Mouse (Mus musculus) limb, embryonic 14.5 days (tissue): ENCODE results near the gene Gabbr2. TPM values are rescaled to one million over a fixed set of nuclear protein-coding genes. Genes with fewer than 3 reads are reported as not detected.

ENCODE experiments used
- ATAC-seq: fragments of 200-750 bp; cut with Nextera tagmentation; 2 replicates; pipeline ENCODE4 v1.8.0; 2017; ENCODE audit warnings: low read depth, moderate number of reproducible peaks, moderate TSS enrichment; ENCODE audit not compliant: low FRiP score
- DNase-seq: peaks from one replicate; pipeline ENCODE4 v3.0.0-alpha.2; 2015; ENCODE audit warnings: low spot score
- H3K27ac ChIP-seq: fragments of 300-500 bp; sonication (generic); replicated peaks from 2 replicates; pipeline ENCODE4 v1.5.1; 2014; ENCODE audit warnings: low read depth, mild to moderate bottlenecking, low read length, moderate library complexity, mixed read lengths
- H3K27me3 ChIP-seq: fragments of 300-500 bp; sonication (generic); 2 replicates; pipeline ENCODE4 v1.6.1; 2014; ENCODE audit warnings: low read length, mixed read lengths; ENCODE audit not compliant: control insufficient read depth, insufficient read depth
- H3K36me3 ChIP-seq: fragments of 300-500 bp; sonication (generic); 2 replicates; pipeline ENCODE4 v1.6.1; 2014; ENCODE audit warnings: mild to moderate bottlenecking, low read length, moderate library complexity, mixed read lengths; ENCODE audit not compliant: control insufficient read depth, insufficient read depth
- H3K4me1 ChIP-seq: fragments of 300-500 bp; sonication (generic); 2 replicates; pipeline ENCODE4 v1.6.1; 2014; ENCODE audit warnings: antibody characterized with exemption, low read length, mixed read lengths; ENCODE audit not compliant: control insufficient read depth, insufficient read depth
- H3K4me2 ChIP-seq: fragments of 300-500 bp; sonication (generic); replicated peaks from 2 replicates; pipeline ENCODE4 v1.6.1; 2014; ENCODE audit warnings: low read depth, mild to moderate bottlenecking, low read length, moderate library complexity; ENCODE audit not compliant: severe bottlenecking
- H3K4me3 ChIP-seq: fragments of 300-500 bp; sonication (generic); replicated peaks from 2 replicates; pipeline ENCODE4 v1.5.1; 2014; ENCODE audit warnings: low read length
- H3K9ac ChIP-seq: fragments of 300-500 bp; sonication (generic); 2 replicates; pipeline ENCODE4 v1.6.1; 2014; ENCODE audit warnings: mild to moderate bottlenecking, low read depth, low read length, moderate library complexity; ENCODE audit not compliant: severe bottlenecking
- H3K9me3 ChIP-seq: fragments of 300-500 bp; sonication (generic); 2 replicates; pipeline ENCODE4 v1.6.1; 2016; ENCODE audit warnings: low read length; ENCODE audit not compliant: control insufficient read depth
- POLR2A ChIP-seq: fragments of 200-500 bp; IDR thresholded peaks from 2 replicates; pipeline ENCODE4 v1.8.0; 2012; ENCODE audit warnings: inconsistent platforms, mild to moderate bottlenecking, moderate library complexity, borderline replicate concordance; ENCODE audit not compliant: insufficient read depth, insufficient read length; ENCODE audit errors: extremely low read depth
- WGBS: fragments of 180-500 bp; shearing (Covaris S2); extraction: QIAGEN DNeasy Blood & Tissue Kit; methylation state at CpG from one replicate; pipeline ENCODE4 v1.1.7; 2014; 5-methylcytosine and 5-hydroxymethylcytosine counted together
- polyA plus RNA-seq, 2 experiments: library from polyadenylated mRNA; depleted of rRNA in 1 of 2; stranded (reverse) in 1 of 2; unstranded in 1 of 2; fragments of >200 nt; fragmentation: Nextera tagmentation in 1 of 2; extraction: Ambion mirVana in 1 of 2; gene quantifications; 2 replicates each; pipeline versions ENCODE4 v1.2.1 to v1.2.3; 2012 to 2014

The Gabbr2 gene
- polyA plus RNA-seq, 2 experiments = 0.15 to 0.30 TPM

GRCm38 (mm10) chr4:46904129-46904528 lies 87.5 kb downstream of the Gabbr2 start:
- ATAC-seq (no peak), DNase-seq (no peak)
- Histone ChIP-seq H3K27me3 (peaks cover 4% of the 10 kb centered on the region; the same call in 1 of the 2 replicates), H3K4me2 (no peak overlapping the region), H3K9me3 (no peaks in the 10 kb centered on the region), H3K36me3 (no peaks in the 10 kb centered on the region), H3K27ac (no peak overlapping the region), H3K9ac (no peak overlapping the region), H3K4me1 (no peaks in the 10 kb centered on the region), H3K4me3 (no peak overlapping the region)
- 40% methylated on average over 12 of the region's 12 CpGs for WGBS
- no peak for TF ChIP-seq POLR2A

GRCm38 (mm10) chr4:46898546-46898945 lies 93.1 kb downstream of the Gabbr2 start:
- no peaks in the 10 kb centered on the region for H3K9me3 ChIP-seq
- no peak for DNase-seq
- no peak overlapping the region for H3K27ac ChIP-seq
- H3K4me2 ChIP-seq = no peak overlapping the region
- H3K36me3 ChIP-seq = no peaks in the 10 kb centered on the region
- H3K9ac ChIP-seq = no peak overlapping the region
- WGBS = 59% methylated on average over 4 of the region's 4 CpGs
- ATAC-seq = no peak
- H3K27me3 ChIP-seq = no peaks in the 10 kb centered on the region
- H3K4me1 ChIP-seq = no peaks in the 10 kb centered on the region
- no peak for TF ChIP-seq POLR2A
- no peak overlapping the region for H3K4me3 ChIP-seq

GRCm38 (mm10) chr4:46897634-46898399 lies 93.9 kb downstream of the Gabbr2 start:
- no peaks in the 10 kb centered on the region; the same call in 1 of the 2 replicates for H3K27me3 ChIP-seq
- no peaks in the 10 kb centered on the region for H3K36me3 ChIP-seq
- H3K4me1 ChIP-seq = no peaks in the 10 kb centered on the region
- no peak overlapping the region for H3K9ac ChIP-seq
- H3K4me3 ChIP-seq = no peak overlapping the region
- no peak overlapping the region for H3K4me2 ChIP-seq
- WGBS = 77% methylated on average over 18 of the region's 18 CpGs
- no peaks in the 10 kb centered on the region for H3K9me3 ChIP-seq
- DNase-seq = no peak
- no peak overlapping the region for H3K27ac ChIP-seq
- no peak for TF ChIP-seq POLR2A
- ATAC-seq = no peak

- no peaks in the 10 kb centered on the region for H3K36me3 ChIP-seq
- no peak for ATAC-seq
- H3K4me1 ChIP-seq = no peaks in the 10 kb centered on the region
- H3K9me3 ChIP-seq = no peaks in the 10 kb centered on the region
- 59% methylated on average over 9 of the region's 9 CpGs for WGBS
- H3K4me2 ChIP-seq = no peak overlapping the region
- H3K27me3 ChIP-seq = no peaks in the 10 kb centered on the region; the same call in 1 of the 2 replicates
- H3K4me3 ChIP-seq = no peak overlapping the region
- no peak overlapping the region for H3K27ac ChIP-seq
- no peak overlapping the region for H3K9ac ChIP-seq
- DNase-seq = no peak
- TF ChIP-seq POLR2A = no peak
These were observed 97.5 kb downstream of the Gabbr2 start for GRCm38 (mm10) chr4:46894144-46894543.

GRCm38 (mm10) chr4:46889175-46889574 lies 102.5 kb downstream of the Gabbr2 start:
- Histone ChIP-seq H3K9me3 (no peaks in the 10 kb centered on the region), H3K9ac (no peak overlapping the region), H3K4me1 (0 out of 2 replicates have a peak, but pooled peaks cover 2% of the 10 kb centered on the region), H3K27ac (no peak overlapping the region), H3K4me3 (no peak overlapping the region), H3K4me2 (no peak overlapping the region), H3K27me3 (no peaks in the 10 kb centered on the region; the same call in 1 of the 2 replicates), H3K36me3 (no peaks in the 10 kb centered on the region)
- TF ChIP-seq POLR2A = no peak
- DNase-seq = no peak
- ATAC-seq = no peak
- 74% methylated on average over 10 of the region's 10 CpGs for WGBS
